Mouse (Mus musculus) heart, postnatal 14 days (tissue): ENCODE results near the gene Nme4. TPM values are rescaled to one million over a fixed set of nuclear protein-coding genes. Genes with fewer than 3 reads are reported as not detected.

Source experiments
- total RNA-seq, 2 experiments: library from RNA; stranded (reverse); gene quantifications; 2 replicates each; pipeline ENCODE4 v1.2.3; 2021

The Nme4 gene
- total RNA-seq, 2 experiments from 2014 or later = 3.1 to 3.6 TPM

Other genes starting within 250 kb of the Nme4 start
- 1 to 10 TPM; 5.2 to 5.7 TPM for gene Wdr90, start 234.1 kb downstream of the Nme4 start, total RNA-seq
- gene Mcrip2, start 226.8 kb downstream of the Nme4 start, total RNA-seq = 100 to 1,000 TPM; 226 to 230 TPM
- 10 to 100 TPM; 11.3 to 13.2 TPM for gene Mettl26, start 220.5 kb downstream of the Nme4 start, total RNA-seq
- gene Wfikkn1, start 214.7 kb downstream of the Nme4 start, total RNA-seq = under 1 TPM; 0.91 to 1.00 TPM
- 10 to 100 TPM; 14.4 to 20.0 TPM for gene Rab40c, start 175.9 kb downstream of the Nme4 start, total RNA-seq
- 10 to 100 TPM; 60.6 to 62.7 TPM for gene Pigq, start 150.7 kb downstream of the Nme4 start, total RNA-seq
- under 1 TPM in 1 of 2 experiments, not detected in 1; 0.17 TPM for gene Nhlrc4, start 150.6 kb downstream of the Nme4 start, total RNA-seq
- not detected for gene A930017K11Rik, start 143.0 kb downstream of the Nme4 start, total RNA-seq
- 10 to 100 TPM; 11.4 to 13.1 TPM for gene Capn15, start 109.8 kb downstream of the Nme4 start, total RNA-seq
- gene Rab11fip3, start 26.0 kb downstream of the Nme4 start, total RNA-seq = 10 to 100 TPM; 22.7 to 25.3 TPM
- gene Decr2, start 5.3 kb downstream of the Nme4 start, total RNA-seq = 10 to 100 TPM; 10.9 to 13.0 TPM
- gene Tmem8, start 17.7 kb upstream of the Nme4 start, total RNA-seq = 1 to 10 TPM; 1.2 to 1.9 TPM
- 100 to 1,000 TPM; 100 to 115 TPM for gene Mrpl28, start 27.9 kb upstream of the Nme4 start, total RNA-seq
- 10 to 100 TPM; 16.1 to 16.9 TPM for gene Axin1, start 43.1 kb upstream of the Nme4 start, total RNA-seq
- gene Pdia2, start 103.5 kb upstream of the Nme4 start, total RNA-seq = not detected
- 1 to 10 TPM in 1 of 2 experiments, under 1 TPM in 1; 0.72 to 1.7 TPM for gene Rgs11, start 107.3 kb upstream of the Nme4 start, total RNA-seq
- gene Arhgdig, start 112.2 kb upstream of the Nme4 start, total RNA-seq = under 1 TPM; 0.56 to 0.81 TPM
- gene Fam234a, start 148.6 kb upstream of the Nme4 start, total RNA-seq = 10 to 100 TPM; 92.5 to 95.8 TPM
- 10 to 100 TPM; 24.9 to 26.3 TPM for gene Luc7l, start 157.3 kb upstream of the Nme4 start, total RNA-seq